Mouse (Mus musculus) lung, postnatal 0 days (tissue): ENCODE results near the gene Coasy.

Experiments used
- CTCF ChIP-seq: IDR thresholded peaks from 2 replicates; pipeline ENCODE4 v1.5.1; 2016; ENCODE audit warnings: antibody characterized with exemption, mild to moderate bottlenecking
- EP300 ChIP-seq: IDR thresholded peaks from 2 replicates; pipeline ENCODE4 v1.6.1; 2016; ENCODE audit warnings: antibody characterized with exemption, mild to moderate bottlenecking, control low read depth

GRCm38 (mm10) chr11:101053974-101054373, 28.4 kb upstream of the Coasy start:
- TF ChIP-seq EP300 (no peak), CTCF (peak; percentile 64)
